Comparison of ENCODE assay signal across 8 mouse cellular contexts in the genomic region with DNA sequence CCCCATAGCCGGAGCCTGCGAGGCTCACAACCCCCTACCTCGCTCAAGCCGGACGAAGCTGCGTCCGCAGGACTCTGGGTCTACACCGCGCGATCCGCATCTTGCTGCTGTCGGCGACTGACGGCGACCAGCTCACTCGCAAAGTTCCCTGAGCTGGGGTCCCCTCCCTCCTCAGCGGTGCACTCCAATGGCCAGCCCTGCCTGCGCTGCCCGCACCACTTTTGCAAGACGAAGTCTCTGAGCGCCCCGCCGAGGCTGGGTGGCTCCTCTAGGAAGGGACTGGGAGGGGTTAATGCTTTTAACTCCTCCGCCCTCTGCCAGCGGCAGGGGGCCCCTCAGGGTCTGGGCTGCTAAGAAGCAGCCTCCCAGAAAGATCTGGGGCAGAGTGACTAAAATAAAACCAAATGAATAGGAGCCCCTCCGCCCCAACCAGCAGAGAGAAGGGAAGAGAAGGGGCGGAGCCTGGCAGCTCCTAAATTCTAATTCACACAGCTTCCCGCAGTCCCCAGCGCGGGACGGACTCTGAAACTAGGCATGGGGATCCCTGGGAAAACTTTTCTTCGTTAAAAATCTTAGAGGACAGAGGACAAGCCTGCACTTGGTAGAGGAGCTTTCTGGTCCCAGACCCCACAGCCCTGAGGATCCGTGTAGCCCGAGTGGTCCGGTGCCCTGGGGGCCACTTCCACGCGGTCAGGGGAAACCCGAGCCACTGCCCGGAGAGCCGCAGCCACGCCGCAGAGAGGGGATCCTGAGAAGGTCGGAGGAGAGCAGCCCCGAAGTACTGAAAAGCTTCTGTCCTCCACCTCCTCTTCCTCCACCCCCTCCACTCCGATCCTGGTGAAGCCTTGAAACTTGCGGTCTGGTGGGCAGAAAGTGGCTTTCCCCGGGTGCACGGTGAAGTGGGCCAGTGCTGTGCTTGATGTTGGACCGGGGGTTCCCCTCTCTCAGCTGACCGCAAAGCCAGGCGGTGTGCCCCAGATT. TPM values are rescaled to one million over a fixed set of nuclear protein-coding genes. Genes with fewer than 3 reads are reported as not detected.
A peak's percentile ranks its signal among the peaks of the same experiment; 100 is the strongest.
DNase-seq lines count a peak whose midpoint lies in the region; ATAC-seq and TF ChIP-seq lines count a peak whose summit lies in the region.

A gene (minus strand): TSS at position 402 of the 981 bp plus-strand sequence.

- H3K4me1 ChIP-seq in hindbrain, postnatal 0 days (ENCODE audit: insufficient read depth, low read length), result peaks cover 4% of the 10 kb centered on the region; the same call in 1 of the 2 replicates
- peaks cover 54% of the 10 kb centered on the region for H3K4me1 ChIP-seq in megakaryocyte, embryonic 14.5 days

- no peaks in the 10 kb centered on the region for H3K9me3 ChIP-seq in hindbrain, postnatal 0 days (ENCODE audit: low read length)
- H3K9me3 ChIP-seq in megakaryocyte, embryonic 14.5 days, result no peaks in the 10 kb centered on the region

- no peak; the same call in 1 of the 2 replicates for TF ChIP-seq CTCF in hindbrain, postnatal 0 days (IDR thresholded peaks at IDR 0.05; ENCODE audit: low read depth)

- peak within 1 kb of the TSS; percentile 90 for H3K4me2 ChIP-seq in hindbrain, postnatal 0 days (ENCODE audit: low read depth, low read length)

- H3K4me3 ChIP-seq in hindbrain, postnatal 0 days (ENCODE audit: low read length), result peak within 1 kb of the TSS; percentile 58
- peak within 1 kb of the TSS; percentile 98 for H3K4me3 ChIP-seq in megakaryocyte, embryonic 14.5 days (replicated peaks)

- DNase-seq in gastrocnemius, adult 8-10 months (ENCODE audit: low spot score in 2 of 2), result peak; percentile 24 to 31
- peak; percentile 86 for DNase-seq in hindbrain, postnatal 0 days (ENCODE audit: low spot score)
- DNase-seq in left cerebral cortex, adult 8-10 months (ENCODE audit: low spot score in 2 of 2), result peak; percentile 26 to 63
- DNase-seq in right cerebral cortex, postnatal 25 days, result peak; percentile 57
- DNase-seq in MN1 (ENCODE audit: low spot score), result no peak

- H3K36me3 ChIP-seq in hindbrain, postnatal 0 days (ENCODE audit: insufficient read depth, low read length), result no peaks in the 10 kb centered on the region
- H3K36me3 ChIP-seq in megakaryocyte, embryonic 14.5 days (replicated peaks; ENCODE audit: low read length), result peaks cover 24% of the 10 kb centered on the region

- peak within 1 kb of the TSS; percentile 59 for H3K9ac ChIP-seq in hindbrain, postnatal 0 days (replicated peaks; ENCODE audit: low read length)

- peak; percentile 50 for ATAC-seq in activated CD4-positive, CD25-positive, alpha-beta regulatory T cell, adult 4 months
- peak; percentile 57 for ATAC-seq in common myeloid progenitor, adult 5-6 weeks (replicated peaks; ENCODE audit: low read depth, poor library complexity, severe bottlenecking)
- ATAC-seq in hindbrain, postnatal 0 days, result peak; percentile 94

- H3K27ac ChIP-seq in hindbrain, postnatal 0 days, result peak within 1 kb of the TSS; percentile 82

- no peaks in the 10 kb centered on the region; the same call in 1 of the 2 replicates for H3K27me3 ChIP-seq in hindbrain, postnatal 0 days (ENCODE audit: insufficient read depth, low read length)
- no peaks in the 10 kb centered on the region for H3K27me3 ChIP-seq in megakaryocyte, embryonic 14.5 days (replicated peaks)

- WGBS in hindbrain, postnatal 0 days, result 1% methylated on average over 51 of the region's 51 CpGs

RNA-seq across cellular contexts. Expression of the gene that starts here (rescaled TPM):
- polyA plus RNA-seq in activated CD4-positive, CD25-positive, alpha-beta regulatory T cell, adult 4 months (2017; shearing (Covaris generic)), result 100 to 1,000 TPM; 192 to 215 TPM
- 3.5 and 8.3 TPM in 2 replicates for total RNA-seq in common myeloid progenitor, adult 5-6 weeks (2017)
- 10 to 100 TPM; 10.6 to 15.0 (median 13.7) TPM for total RNA-seq in gastrocnemius, adult 8-10 months (2022)
- total RNA-seq in hindbrain, postnatal 0 days (2014; rRNA removed), result 61.1 and 61.6 TPM in 2 replicates
- polyA plus RNA-seq in hindbrain, postnatal 0 days (2015; fragmentation: Nextera tagmentation; extraction: Ambion mirVana), result 40.9 and 46.9 TPM in 2 replicates
- total RNA-seq in left cerebral cortex, adult 8-10 months (2022), result 100 to 1,000 TPM in 3 of 4 experiments, 10 to 100 TPM in 1; 85.9 to 113 (median 105) TPM
- 2.3 TPM in 1 of 2 replicates, not detected in the other for polyA plus RNA-seq in megakaryocyte, embryonic 14.5 days (2012; ENCODE audit: insufficient read depth, low replicate concordance)

Comparison
In these comparisons a context has a peak if more than half of its experiments do, and no peak if none do; other contexts are left out.
1. RNA of the gene that starts here (polyA plus RNA-seq): 192 to 215 TPM in activated CD4-positive, CD25-positive, alpha-beta regulatory T cell, adult 4 months and 40.9 to 46.9 TPM in hindbrain, postnatal 0 days; 2.3 TPM in megakaryocyte, embryonic 14.5 days; every median in the first group is over 10 times any median in the second.
2. Peak in every context shown above with its lines, with median percentiles within 50 percentile points of each other: ATAC-seq.